23 mouse cellular contexts compared by ENCODE assay signal in the genomic region with DNA sequence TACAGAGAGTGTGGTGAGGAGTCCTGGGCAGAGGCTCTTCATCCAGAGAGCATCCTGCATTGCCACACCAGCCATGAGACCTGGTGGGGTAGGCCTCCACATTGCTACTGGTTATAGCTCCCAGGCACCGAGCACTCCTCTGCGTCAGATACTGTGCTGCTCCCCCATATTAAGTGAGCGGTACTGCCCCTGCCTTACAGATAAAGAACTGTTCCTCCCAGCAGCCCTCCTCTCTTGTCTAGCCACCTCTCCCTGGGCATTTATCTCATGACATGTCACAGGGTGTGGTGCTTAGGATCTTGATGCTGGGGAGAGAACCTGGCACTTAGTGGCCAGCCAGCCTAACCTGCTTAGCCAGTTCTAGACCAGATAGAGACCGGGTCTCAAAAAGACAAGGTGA. TPM values are rescaled to one million over a fixed set of nuclear protein-coding genes. Genes with fewer than 3 reads are reported as not detected.
"Had no signal": no experiment of that assay in that cellular context is flagged by ENCODE, and none has a peak within 500 bp of the region (broad histone marks: within the 10 kb centered on the region; RNA-seq: fewer than 3 reads in every experiment).

No protein-coding gene starts in this region.

- DNase-seq: kidney, adult 11 months; kidney, adult 8-10 months; kidney, postnatal 14 days; kidney, postnatal 4 days; lung, embryonic 14.5 days; right cerebral cortex, adult 18-20 months; right cerebral cortex, postnatal 14 days; right cerebral cortex, postnatal 4 days; thymus, adult 2 months; thymus, postnatal 14 days; thymus, postnatal 4 days had no signal

- H3K27me3 ChIP-seq: intestine, embryonic 15.5 days; limb, embryonic 13.5 days; midbrain, embryonic 12.5 days; midbrain, embryonic 15.5 days; neural tube, embryonic 12.5 days; neural tube, embryonic 15.5 days had no signal

- H3K4me3 ChIP-seq: intestine, embryonic 15.5 days; limb, embryonic 10.5 days; limb, embryonic 13.5 days; midbrain, embryonic 12.5 days; midbrain, embryonic 15.5 days; neural tube, embryonic 12.5 days; neural tube, embryonic 15.5 days had no signal

- ATAC-seq: intestine, embryonic 15.5 days; lung, postnatal 0 days; midbrain, embryonic 15.5 days had no signal

- H3K4me1 ChIP-seq: intestine, embryonic 15.5 days; limb, embryonic 10.5 days; limb, embryonic 13.5 days; midbrain, embryonic 12.5 days; midbrain, embryonic 15.5 days; neural tube, embryonic 12.5 days; neural tube, embryonic 15.5 days had no signal

- H3K9ac ChIP-seq: intestine, embryonic 15.5 days; limb, embryonic 13.5 days; lung, embryonic 14.5 days; midbrain, embryonic 12.5 days; midbrain, embryonic 15.5 days; neural tube, embryonic 12.5 days; neural tube, embryonic 15.5 days had no signal

- H3K9me3 ChIP-seq: intestine, embryonic 15.5 days; limb, embryonic 10.5 days; limb, embryonic 13.5 days; midbrain, embryonic 12.5 days; midbrain, embryonic 15.5 days; neural tube, embryonic 12.5 days; neural tube, embryonic 15.5 days had no signal

- H3K4me2 ChIP-seq: intestine, embryonic 15.5 days; limb, embryonic 13.5 days; lung, embryonic 14.5 days; midbrain, embryonic 12.5 days; midbrain, embryonic 15.5 days; neural tube, embryonic 12.5 days; neural tube, embryonic 15.5 days had no signal

- H3K27ac ChIP-seq: intestine, embryonic 15.5 days; limb, embryonic 10.5 days; limb, embryonic 13.5 days; macrophage; midbrain, embryonic 12.5 days; midbrain, embryonic 15.5 days; neural tube, embryonic 12.5 days; neural tube, embryonic 15.5 days; stomach, postnatal 0 days had no signal

RNA-seq across cellular contexts. Expression of a gene that starts 31.2 kb away (rescaled TPM):
- total RNA-seq: liver, adult 2 months had no signal
- polyA plus RNA-seq: liver, adult 2 months; lung, postnatal 0 days; macrophage; stomach, embryonic 14.5 days; thymus, adult 2 months had no signal
